Comparison of ENCODE assay signal across 21 mouse cellular contexts in genomic region chr8:123645229-123645628, GRCm38 (mm10). TPM values are rescaled to one million over a fixed set of nuclear protein-coding genes. Genes with fewer than 3 reads are reported as not detected.
DNase-seq lines count a peak whose midpoint lies in the region; ATAC-seq and TF ChIP-seq lines count a peak whose summit lies in the region.
"Had no signal": no experiment of that assay in that cellular context is flagged by ENCODE, and none has a peak within 500 bp of the region (broad histone marks: within the 10 kb centered on the region; RNA-seq: fewer than 3 reads in every experiment).

No protein-coding gene starts in this region.

- H3K27me3 ChIP-seq in kidney, embryonic 15.5 days = peaks cover 11% of the 10 kb centered on the region
- H3K27me3 ChIP-seq in intestine, postnatal 0 days (replicated peaks; ENCODE audit: control insufficient read depth, insufficient read depth, low read length) = no peaks in the 10 kb centered on the region
- H3K27me3 ChIP-seq in forebrain, embryonic 15.5 days = no peaks in the 10 kb centered on the region
- H3K27me3 ChIP-seq: embryonic facial prominence, embryonic 12.5 days; hindbrain, embryonic 15.5 days had no signal

- no peaks in the 10 kb centered on the region for H3K36me3 ChIP-seq in kidney, embryonic 15.5 days
- H3K36me3 ChIP-seq in intestine, postnatal 0 days (ENCODE audit: control insufficient read depth, insufficient read depth) = no peaks in the 10 kb centered on the region
- no peaks in the 10 kb centered on the region for H3K36me3 ChIP-seq in forebrain, embryonic 15.5 days
- H3K36me3 ChIP-seq: embryonic facial prominence, embryonic 12.5 days; hindbrain, embryonic 15.5 days; liver, embryonic 13.5 days had no signal

- WGBS in kidney, embryonic 15.5 days = 70% methylated on average over 9 of the region's 9 CpGs
- WGBS in intestine, postnatal 0 days = 32% methylated on average over 9 of the region's 9 CpGs
- WGBS in forebrain, embryonic 15.5 days = 73% methylated on average over 9 of the region's 9 CpGs

- H3K27ac ChIP-seq in kidney, embryonic 15.5 days = no peak overlapping the region
- H3K27ac ChIP-seq in intestine, postnatal 0 days (ENCODE audit: low read depth, low read length) = peak overlapping the region; percentile 88
- H3K27ac ChIP-seq in forebrain, embryonic 15.5 days (replicated peaks) = no peak overlapping the region
- H3K27ac ChIP-seq: embryonic facial prominence, embryonic 12.5 days; hindbrain, embryonic 15.5 days; liver, embryonic 13.5 days had no signal

- no peak overlapping the region for H3K4me3 ChIP-seq in kidney, embryonic 15.5 days (replicated peaks)
- H3K4me3 ChIP-seq in intestine, postnatal 0 days (ENCODE audit: low read depth, low read length) = no peak overlapping the region
- no peak overlapping the region for H3K4me3 ChIP-seq in forebrain, embryonic 15.5 days
- H3K4me3 ChIP-seq: embryonic facial prominence, embryonic 12.5 days; erythroblast, embryonic 14.5 days; hindbrain, embryonic 15.5 days; liver, embryonic 13.5 days had no signal

- no peak for TF ChIP-seq CTCF in intestine, postnatal 0 days (IDR thresholded peaks at IDR 0.05; ENCODE audit: low read depth)

- no peak overlapping the region for H3K4me2 ChIP-seq in kidney, embryonic 15.5 days
- H3K4me2 ChIP-seq in intestine, postnatal 0 days (replicated peaks; ENCODE audit: low read depth) = peak overlapping the region; percentile 21; the same call in 1 of the 2 replicates
- H3K4me2 ChIP-seq in forebrain, embryonic 15.5 days (replicated peaks) = no peak overlapping the region
- H3K4me2 ChIP-seq: embryonic facial prominence, embryonic 12.5 days; hindbrain, embryonic 15.5 days; liver, embryonic 13.5 days; lung, embryonic 14.5 days had no signal

- no peak for ATAC-seq in kidney, embryonic 15.5 days (replicated peaks; ENCODE audit: low FRiP score)
- ATAC-seq in intestine, postnatal 0 days = peak; percentile 83
- no peak for ATAC-seq in CD4-positive, CD25-positive, alpha-beta regulatory T cell, adult 4 months
- ATAC-seq in forebrain, embryonic 15.5 days (replicated peaks) = no peak
- ATAC-seq: forebrain, embryonic 14.5 days had no signal

- H3K9me3 ChIP-seq in kidney, embryonic 15.5 days (replicated peaks) = no peaks in the 10 kb centered on the region
- H3K9me3 ChIP-seq in intestine, postnatal 0 days (ENCODE audit: control insufficient read depth) = no peaks in the 10 kb centered on the region
- no peaks in the 10 kb centered on the region for H3K9me3 ChIP-seq in forebrain, embryonic 15.5 days
- H3K9me3 ChIP-seq: embryonic facial prominence, embryonic 12.5 days; hindbrain, embryonic 15.5 days; liver, embryonic 13.5 days had no signal

- H3K9ac ChIP-seq in kidney, embryonic 15.5 days = no peak overlapping the region
- peak overlapping the region; percentile 34; the same call in 1 of the 2 replicates for H3K9ac ChIP-seq in intestine, postnatal 0 days (ENCODE audit: low read depth, low read length)
- H3K9ac ChIP-seq in forebrain, embryonic 15.5 days (replicated peaks) = no peak overlapping the region
- H3K9ac ChIP-seq: embryonic facial prominence, embryonic 12.5 days; hindbrain, embryonic 15.5 days; liver, embryonic 13.5 days; lung, embryonic 14.5 days had no signal

- peak; percentile 40 for DNase-seq in kidney, adult 18-20 months
- DNase-seq in kidney, postnatal 36 days = peak; percentile 60 to 62
- no peak for DNase-seq in adrenal gland, adult 2 months
- DNase-seq: adrenal gland, adult 8-10 months; B cell, adult 2 months; gastrocnemius, postnatal 14 days; heart, adult 18-20 months; heart, postnatal 4 days; liver, embryonic 13.5 days; lung, embryonic 14.5 days; lung, postnatal 4 days; right cerebral cortex, postnatal 4 days; thymus, postnatal 4 days had no signal

- H3K4me1 ChIP-seq in kidney, embryonic 15.5 days = peaks cover 16% of the 10 kb centered on the region
- no peaks in the 10 kb centered on the region; the same call in 1 of the 2 replicates for H3K4me1 ChIP-seq in intestine, postnatal 0 days (replicated peaks; ENCODE audit: control insufficient read depth, insufficient read depth, low read length)
- peaks cover 5% of the 10 kb centered on the region for H3K4me1 ChIP-seq in forebrain, embryonic 15.5 days
- H3K4me1 ChIP-seq: embryonic facial prominence, embryonic 12.5 days had no signal

RNA-seq across cellular contexts. Expression of gene Rhou, which starts 8.5 kb away (rescaled TPM):
- polyA plus RNA-seq in kidney, embryonic 15.5 days (2015; fragmentation: Nextera tagmentation; extraction: Ambion mirVana) = 8.2 and 8.6 TPM in 2 replicates
- 18.7 and 19.5 TPM in 2 replicates for polyA plus RNA-seq in intestine, postnatal 0 days (2015; fragmentation: Nextera tagmentation; extraction: Ambion mirVana)
- under 1 TPM in 1 of 2 experiments, not detected in 1; 0.42 TPM for polyA plus RNA-seq in CD4-positive, CD25-positive, alpha-beta regulatory T cell, adult 4 months (2017; shearing (Covaris generic))
- polyA plus RNA-seq in forebrain, embryonic 15.5 days (2015; fragmentation: Nextera tagmentation; extraction: Ambion mirVana) = 8.6 and 10.4 TPM in 2 replicates
- total RNA-seq in adrenal gland, adult 2 months (2021) = 10 to 100 TPM; 31.7 to 43.0 TPM
- 12.3 and 13.6 TPM in 2 replicates for polyA plus RNA-seq in adrenal gland, adult 2 months (2012; rRNA removed)
- polyA plus RNA-seq: erythroblast, embryonic 14.5 days had no signal
